Mouse (Mus musculus): Measurements from ENCODE around the gene Zfyve1. TPM values are rescaled to one million over a fixed set of nuclear protein-coding genes. Genes with fewer than 3 reads are reported as not detected.
A peak's percentile ranks its signal among the peaks of the same experiment; 100 is the strongest.

Zfyve1 gene
- total RNA-seq, 2 experiments from 2014 or later = 44.1 to 47.6 TPM

DNA sequence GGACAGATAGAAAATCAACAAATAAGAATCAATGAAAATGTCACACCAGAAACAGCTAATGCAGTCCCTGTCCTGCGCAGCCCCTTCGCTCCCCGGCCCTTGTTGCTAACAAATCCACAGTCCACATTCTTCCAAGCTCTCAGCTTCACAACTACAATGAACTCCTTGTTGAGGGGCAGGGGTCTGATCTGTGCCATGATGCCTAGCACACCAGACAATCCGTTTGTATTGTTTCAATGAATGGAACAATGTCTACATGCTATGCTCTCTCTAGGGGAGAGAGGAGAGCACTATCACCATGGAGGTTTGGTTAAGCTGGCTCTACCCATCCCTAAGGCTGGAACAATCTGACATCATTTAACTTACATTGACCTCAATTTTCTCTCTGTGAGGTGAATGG lies 14.3 kb downstream of the Zfyve1 start:
- no peak for DNase-seq (ENCODE audit: low spot score in 2 of 2)
- intact Hi-C loops (cut with DNase I) = no loop called here

DNA sequence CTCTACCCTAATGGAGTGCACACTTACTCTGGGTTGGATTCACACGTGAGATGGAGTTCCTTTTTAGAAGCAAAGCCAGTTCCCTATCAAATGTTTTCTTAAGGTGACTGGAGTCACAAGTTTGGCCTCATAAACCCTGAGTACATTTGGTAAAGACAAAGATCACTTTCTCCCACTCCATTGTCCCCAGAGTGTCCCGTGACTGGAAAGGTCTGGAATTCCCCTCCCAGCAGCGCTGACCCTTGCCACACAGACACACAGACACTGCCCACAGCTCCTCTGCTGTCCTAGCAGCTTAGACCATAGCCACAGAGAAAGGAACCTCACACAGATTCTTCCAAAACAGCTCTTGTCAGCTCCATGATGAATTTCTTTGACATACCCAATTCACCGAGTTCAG lies 14.9 kb downstream of the Zfyve1 start:
- intact Hi-C loops (cut with DNase I) = no loop called here
- DNase-seq (ENCODE audit: low spot score in 2 of 2) = no peak

DNA sequence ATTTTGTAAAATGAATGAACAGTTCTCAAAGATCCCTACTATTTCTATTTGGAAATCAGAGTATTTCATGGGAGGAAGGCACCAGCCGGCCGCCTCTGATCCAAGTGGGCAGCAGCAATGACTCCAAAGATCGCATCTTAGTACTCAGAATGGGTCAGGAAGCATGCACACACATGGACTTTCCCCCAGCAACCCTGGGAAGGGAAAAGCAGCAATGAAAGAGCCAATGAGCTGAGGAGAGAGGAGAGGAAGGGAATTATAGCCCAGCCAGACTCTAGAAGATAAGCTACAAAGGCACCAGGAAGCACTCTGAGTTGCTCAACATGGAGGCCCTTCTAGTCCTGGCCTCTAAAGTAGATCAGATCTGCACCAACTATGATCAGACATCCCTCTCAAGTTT lies 16.7 kb downstream of the Zfyve1 start:
- DNase-seq (ENCODE audit: low spot score in 2 of 2) = no peak
- intact Hi-C loops (cut with DNase I) = no loop called here

DNA sequence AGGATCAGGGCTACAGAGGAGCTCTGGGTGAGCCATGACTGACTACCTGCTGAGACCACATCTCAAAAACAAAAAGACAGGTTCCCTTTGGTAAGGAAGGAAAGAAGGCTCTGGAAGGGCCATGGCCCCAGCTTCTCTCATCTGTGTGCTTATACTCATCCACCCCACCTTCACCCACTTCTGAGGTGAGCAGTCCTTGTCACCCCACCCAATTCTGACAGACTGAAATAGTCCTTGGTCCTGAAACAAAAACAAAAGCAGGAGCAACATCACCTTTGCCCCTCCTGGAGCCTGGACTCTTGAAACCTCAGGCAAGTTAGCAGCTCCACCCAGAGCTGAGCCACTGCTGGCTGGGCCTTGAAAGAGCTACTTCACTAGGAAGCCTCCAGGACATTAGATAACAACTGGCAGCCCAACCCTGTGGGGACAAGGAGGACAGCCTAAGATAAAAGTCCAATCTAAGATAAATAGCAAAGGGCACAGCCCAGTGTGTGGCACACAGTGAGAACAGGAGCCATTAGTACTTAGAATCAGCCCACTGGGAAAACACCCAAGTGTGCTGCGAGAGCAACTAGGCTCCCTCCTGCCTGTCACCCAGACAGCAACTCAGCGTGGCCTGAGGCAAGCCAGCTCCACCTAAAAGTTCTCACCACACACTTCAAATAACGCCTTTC lies 18.0 kb downstream of the Zfyve1 start:
- no peak for DNase-seq (ENCODE audit: low spot score in 2 of 2)
- intact Hi-C loops (cut with DNase I) = no loop called here

DNA sequence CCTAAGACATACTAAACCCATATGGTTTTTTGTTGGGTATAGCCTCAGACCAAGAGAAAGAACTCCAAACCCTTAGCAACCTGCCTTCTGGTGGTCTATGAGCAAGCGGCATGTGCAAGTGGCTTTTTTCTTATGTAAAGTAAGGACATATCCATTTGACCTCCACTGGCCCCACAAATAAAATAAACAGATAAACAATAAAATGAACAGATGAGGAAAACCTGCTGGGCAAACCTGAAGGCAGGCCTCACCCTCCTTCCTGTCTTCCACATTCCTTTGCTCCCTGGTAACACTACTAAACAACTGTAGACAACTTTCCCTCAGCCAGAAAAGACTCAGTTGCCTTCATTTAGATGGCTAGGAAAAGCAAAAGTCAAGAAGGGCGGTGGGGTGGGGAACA lies 18.7 kb downstream of the Zfyve1 start:
- intact Hi-C loops (cut with DNase I) = no loop called here
- DNase-seq (ENCODE audit: low spot score in 2 of 2) = no peak

DNA sequence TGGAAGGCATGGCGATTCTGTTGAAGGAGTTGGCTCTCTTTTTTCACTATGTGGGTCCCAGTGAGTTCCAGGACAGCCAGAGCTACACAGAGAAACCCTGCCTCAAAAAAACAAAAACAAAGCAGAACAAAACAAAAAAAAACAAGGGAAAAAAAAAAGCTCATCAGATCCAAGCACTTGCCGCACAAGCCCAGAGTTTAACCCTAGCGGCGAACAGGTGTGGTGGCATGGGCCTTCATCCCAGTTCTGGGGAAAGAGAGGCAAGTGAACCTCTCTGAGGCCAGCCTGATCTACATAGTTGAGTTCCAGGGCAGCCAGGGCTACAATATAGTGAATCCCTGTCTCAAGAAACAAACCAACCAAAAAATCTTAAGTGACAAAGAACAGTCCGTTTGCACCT lies 19.6 kb downstream of the Zfyve1 start:
- intact Hi-C loops (cut with DNase I) = no loop called here
- DNase-seq (ENCODE audit: low spot score in 2 of 2) = no peak

DNA sequence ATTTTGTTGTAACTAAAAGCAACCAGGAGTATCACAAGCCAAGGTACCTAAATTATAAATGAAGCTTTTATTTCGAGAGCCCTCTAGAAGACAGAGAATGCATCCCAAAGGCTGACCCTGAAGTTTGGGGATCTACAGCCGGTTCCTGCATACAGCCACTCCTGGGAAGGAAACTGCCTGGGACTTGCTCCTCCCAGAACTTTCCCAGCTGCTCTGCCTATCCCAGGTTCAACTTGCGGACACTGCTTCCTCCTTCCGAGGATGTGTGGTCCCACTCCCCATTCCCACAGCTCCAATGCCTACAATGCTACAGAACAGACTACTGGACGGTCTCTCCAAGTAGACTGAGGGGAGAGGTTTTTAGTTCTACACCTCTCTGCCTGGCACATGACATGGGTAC lies 24.3 kb downstream of the Zfyve1 start:
- intact Hi-C loops (cut with DNase I) = no loop called here
- no peak for DNase-seq (ENCODE audit: low spot score in 2 of 2)

DNA sequence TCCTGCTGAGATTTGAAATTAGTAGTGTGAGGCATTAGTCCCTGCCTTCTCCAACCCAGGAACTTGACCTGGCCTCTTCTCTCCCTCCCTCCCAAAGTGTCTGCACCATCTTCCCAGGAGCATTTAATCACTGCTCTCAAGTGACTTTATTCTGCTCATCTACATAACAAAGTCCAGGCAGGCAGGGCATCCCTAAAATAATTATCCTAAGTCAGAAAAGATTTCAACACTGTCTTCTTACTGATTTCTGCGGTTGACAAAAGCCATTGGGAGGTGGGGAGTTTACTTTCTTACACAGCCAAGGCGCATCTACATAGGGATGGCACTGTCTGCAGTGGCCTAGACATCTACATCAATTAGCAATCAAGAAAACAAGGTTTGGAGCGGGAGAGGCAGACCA lies 27.2 kb downstream of the Zfyve1 start:
- intact Hi-C loops (cut with DNase I) = no loop called here
- DNase-seq (ENCODE audit: low spot score in 2 of 2) = no peak

DNA sequence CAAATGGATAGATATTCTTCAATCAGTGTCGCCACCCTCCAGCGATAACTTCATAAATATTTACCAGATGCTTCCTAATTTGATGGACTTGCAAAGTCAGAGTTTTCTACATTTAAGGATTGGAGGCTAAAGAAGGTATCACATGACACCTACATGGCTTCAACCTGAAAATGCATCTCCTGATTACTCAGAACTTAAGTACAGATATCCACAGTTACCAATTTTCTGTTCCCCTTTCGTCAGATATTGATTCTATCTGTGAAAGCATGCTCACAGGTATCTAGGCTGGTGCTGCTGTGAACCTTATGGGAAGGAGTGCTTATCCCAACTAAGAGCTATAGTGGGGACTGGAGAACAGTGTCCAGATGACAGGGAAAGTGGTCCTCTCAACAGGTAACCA lies 34.4 kb downstream of the Zfyve1 start:
- intact Hi-C loops (cut with DNase I) = no loop called here
- no peak for DNase-seq (ENCODE audit: low spot score in 2 of 2)

DNA sequence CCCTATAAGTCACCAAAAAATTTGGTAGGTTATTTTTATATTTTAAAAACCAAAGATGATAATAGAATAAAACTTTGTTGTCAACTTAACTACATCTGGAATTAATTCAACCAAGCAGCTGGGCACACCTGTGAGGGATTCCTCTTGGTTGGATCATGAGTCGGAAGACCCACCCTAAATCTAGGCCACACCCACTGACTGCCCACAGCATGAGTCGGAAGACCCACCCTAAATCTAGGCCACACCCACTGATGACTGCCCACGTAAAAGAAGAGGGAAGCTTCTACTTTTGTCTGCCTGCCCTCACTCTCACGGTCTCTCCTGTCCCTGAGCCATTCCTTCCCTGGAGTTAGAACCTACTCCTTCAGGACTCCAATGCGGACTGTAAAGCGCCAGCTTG lies 36.8 kb downstream of the Zfyve1 start:
- intact Hi-C loops (cut with DNase I) = no loop called here
- no peak for DNase-seq (ENCODE audit: low spot score in 2 of 2)

DNA sequence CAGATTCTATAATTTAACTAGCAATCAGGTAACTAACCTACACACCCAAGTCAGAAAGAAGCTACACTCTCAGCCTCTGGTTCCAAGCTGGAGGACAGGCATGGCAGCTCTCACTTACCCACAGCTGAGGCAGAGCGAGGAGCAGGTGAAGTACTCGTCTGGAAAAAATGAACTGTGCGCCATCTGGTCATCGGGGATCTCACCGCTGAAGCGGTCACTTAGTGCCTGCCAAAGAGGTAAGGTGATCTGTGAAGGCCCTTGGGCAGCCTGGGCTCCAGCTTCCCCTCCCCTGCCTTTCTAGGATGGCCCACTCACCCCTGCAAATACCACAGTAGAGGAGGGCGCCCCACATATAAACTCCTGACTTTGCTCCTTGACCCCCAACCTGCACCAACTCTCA lies 38.5 kb downstream of the Zfyve1 start:
- intact Hi-C loops (cut with DNase I) = no loop called here

DNA sequence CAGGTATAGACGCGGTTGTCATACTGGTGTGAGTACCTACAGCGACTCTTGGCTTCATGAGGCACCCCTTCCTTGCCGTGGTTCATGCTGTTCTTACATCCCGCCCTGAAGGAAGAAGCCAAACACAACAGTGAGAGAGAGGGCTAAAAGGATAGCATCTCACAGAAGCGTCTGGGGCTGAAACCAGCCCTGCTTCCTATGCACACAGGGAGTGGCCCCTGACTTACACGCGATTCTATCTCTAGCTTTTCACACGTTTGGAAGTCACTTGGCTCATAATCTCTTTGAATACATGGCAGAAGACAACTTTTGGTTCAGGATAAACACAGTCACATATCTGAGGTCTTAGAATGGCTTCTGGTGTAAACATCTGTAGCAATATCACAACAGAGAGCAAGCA lies 41.4 kb downstream of the Zfyve1 start:
- intact Hi-C loops (cut with DNase I) = no loop called here
- DNase-seq (ENCODE audit: low spot score in 2 of 2) = no peak

More for the DNA sequence above, 38.5 kb downstream of the Zfyve1 start:
- no peak for DNase-seq (ENCODE audit: low spot score in 2 of 2)

DNA sequence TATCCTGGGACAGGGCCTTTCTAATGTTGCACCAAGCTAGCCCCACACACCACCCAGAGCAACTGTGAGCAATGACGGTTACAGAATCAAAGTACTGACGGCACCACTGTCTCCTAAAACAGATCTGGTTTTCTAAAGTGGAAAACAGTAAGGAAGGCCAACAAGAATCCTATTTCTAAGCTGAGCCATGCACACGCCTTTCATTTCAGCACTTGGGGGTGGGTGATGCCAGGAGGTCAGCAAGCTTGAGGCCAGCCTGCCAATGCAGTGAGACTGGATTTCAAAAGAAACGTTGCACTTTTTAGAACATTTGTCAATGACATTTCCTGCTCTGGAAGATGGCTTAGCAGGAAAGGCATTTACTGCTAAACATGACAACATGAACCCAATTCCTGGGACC lies 43.2 kb downstream of the Zfyve1 start:
- intact Hi-C loops (cut with DNase I) = no loop called here
- DNase-seq (ENCODE audit: low spot score in 2 of 2) = no peak

DNA sequence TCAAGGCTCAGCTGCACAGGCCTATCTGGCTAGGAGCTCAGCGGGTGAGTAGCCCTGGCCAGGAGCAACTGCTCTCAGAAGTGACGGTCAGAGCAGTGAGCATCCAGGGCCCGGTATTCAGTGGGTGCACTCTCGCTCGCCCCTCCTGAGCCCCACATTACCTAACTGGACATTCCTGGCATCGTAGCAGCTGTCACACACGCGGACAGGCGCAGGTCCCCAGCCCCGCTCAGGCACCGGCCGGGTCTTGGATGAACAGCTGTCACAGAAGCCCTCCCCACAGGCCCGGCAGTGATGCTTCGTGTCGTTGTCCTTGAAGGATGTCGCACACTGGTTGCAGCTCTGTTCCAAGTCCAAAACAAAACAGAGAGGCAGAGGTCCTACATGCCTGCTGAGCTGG lies 45.7 kb downstream of the Zfyve1 start:
- intact Hi-C loops (cut with DNase I) = no loop called here
- no peak for DNase-seq (ENCODE audit: low spot score in 2 of 2)

DNA sequence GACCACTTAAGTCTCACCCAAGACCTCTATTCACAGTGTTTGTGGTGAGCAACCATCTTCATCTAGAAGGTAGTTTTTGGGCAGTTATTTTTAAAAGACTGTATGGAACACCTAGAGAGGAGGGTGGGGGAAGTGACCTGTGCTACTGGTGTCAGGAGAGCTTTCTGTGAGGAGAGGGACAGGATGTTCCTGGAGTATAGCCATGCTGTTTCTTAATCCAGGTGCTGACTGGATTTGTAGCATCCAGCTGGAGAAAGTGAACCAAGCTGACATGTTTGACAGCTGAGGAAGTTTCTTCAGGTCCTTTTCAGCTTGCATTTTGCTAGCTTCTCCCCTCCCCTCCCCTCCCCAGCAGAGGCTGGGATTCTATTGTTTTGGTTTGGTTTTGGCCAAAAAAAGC lies 52.2 kb downstream of the Zfyve1 start:
- intact Hi-C loops (cut with DNase I) = no loop called here
- DNase-seq (ENCODE audit: low spot score in 2 of 2) = no peak

DNA sequence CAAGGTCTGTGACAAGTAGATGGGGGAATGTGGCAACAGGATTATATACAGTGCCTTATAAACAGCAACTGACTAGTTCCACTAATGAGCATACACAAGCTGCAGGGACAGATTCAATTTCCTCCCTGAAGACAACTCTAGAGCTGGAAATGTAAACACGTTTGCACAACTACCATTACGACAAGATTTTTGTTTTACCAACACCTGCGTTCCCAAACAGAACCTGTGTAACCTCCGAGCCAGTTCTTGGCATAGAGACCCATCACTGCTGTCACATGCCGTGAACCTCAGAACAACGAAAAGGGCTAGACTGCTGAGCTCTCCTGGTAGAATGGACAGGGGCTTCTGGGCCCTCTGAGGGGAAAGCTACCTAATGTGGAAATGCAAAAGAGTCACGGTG lies 53.0 kb downstream of the Zfyve1 start:
- intact Hi-C loops (cut with DNase I) = no loop called here
- DNase-seq (ENCODE audit: low spot score in 2 of 2) = no peak

DNA sequence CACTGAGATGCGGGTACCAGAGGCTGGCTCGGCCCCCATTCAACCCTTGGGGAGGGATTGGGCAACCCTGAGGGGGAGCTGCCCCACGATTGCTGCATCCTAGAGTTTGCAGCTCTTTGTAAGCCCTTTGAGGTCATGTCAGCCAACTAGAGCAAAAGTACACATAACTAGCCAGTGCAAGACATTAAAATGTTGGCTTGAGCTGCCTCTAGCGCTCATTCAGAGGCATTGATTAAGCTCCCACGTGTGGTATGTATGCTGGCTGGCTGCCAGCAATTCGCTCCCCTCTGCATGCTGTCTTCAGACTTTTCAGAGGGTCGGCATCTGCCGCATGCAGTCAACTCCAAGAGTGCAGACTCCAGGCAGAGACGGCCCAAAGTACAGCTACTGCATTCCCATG lies 61.0 kb downstream of the Zfyve1 start:
- intact Hi-C loops (cut with DNase I) = no loop called here
- no peak for DNase-seq (ENCODE audit: low spot score in 2 of 2)

DNA sequence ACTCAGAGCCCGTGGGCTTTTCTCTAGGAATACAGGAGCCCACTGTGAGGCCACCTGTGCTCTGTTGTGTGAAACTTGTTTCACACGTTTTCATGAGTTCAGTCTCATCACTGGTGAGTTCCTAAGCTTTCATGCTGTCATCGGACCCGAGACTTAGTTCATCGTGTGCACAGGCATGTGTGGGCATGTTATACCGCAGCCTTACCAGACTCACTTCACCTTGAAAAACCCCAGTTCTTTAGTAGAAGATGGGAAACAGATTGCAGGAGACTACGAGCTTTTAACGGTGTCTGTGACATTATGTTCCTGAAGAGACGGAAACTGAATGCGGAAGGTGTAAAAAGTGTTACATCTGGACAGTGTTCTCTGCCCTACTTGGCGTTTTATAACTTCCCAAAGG lies 61.6 kb downstream of the Zfyve1 start:
- intact Hi-C loops (cut with DNase I) = no loop called here
- DNase-seq (ENCODE audit: low spot score in 2 of 2) = no peak

DNA sequence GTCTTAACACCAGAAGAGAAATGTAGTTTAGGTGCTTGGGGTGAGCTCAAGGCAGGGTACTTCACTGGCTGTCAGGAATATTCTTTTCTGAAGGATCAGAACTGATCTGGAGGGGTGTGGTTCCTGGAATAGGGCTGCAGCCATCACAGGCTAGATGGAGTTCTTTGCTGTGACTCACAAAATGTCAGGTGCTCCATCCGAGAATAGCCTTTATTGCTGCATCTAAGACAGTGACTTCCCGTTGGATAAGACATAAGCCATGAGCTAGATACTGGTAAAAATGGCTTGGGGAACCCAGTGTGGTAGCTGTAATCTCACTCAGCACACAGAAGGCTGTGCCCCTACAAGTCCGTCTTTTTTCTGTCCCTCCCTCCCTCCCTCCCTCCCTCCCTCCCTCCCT lies 62.8 kb downstream of the Zfyve1 start:
- intact Hi-C loops (cut with DNase I) = no loop called here
- DNase-seq (ENCODE audit: low spot score in 2 of 2) = peak in 1 of 2 experiments; percentile 71

DNA sequence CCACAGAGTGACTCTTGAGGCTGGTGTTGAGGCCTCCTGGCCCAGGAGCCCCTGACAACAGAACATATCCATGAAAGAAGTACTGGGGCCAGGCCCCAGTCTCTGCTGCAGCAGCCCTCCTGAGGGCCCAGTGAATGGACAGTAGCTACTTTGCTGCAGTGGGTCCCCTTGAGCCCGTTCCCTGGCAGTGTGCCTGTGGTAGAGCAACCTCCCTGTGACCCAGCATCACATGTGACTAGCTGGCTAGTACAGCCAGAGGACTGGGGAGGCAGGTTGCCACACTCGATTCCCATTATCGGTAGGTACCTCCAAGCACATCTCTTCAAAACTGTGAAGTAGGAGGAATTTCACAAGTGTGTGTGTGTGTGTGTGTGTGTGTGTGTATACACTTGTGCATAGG lies 64.1 kb downstream of the Zfyve1 start:
- intact Hi-C loops (cut with DNase I) = no loop called here

DNA sequence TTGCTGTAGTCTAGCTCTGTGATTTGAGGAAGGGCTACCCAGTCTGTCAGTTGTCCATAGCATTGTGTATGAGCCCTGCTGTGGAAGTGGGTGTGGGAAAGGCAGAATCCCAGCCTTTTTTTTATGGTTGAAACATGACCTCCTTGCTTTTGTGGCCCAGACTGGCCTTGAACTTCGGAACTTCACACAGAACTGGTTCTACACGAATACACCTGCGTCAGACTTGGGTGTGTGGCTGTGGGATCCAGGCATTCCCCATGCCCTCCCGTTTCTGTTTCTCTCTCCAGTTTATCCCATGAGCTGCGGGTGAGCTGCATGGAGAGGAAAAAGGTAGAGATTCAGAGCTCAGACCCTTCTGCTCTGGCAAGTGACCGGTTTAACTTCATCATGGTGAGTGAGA lies 65.0 kb downstream of the Zfyve1 start:
- no peak for DNase-seq (ENCODE audit: low spot score in 2 of 2)
- intact Hi-C loops (cut with DNase I) = no loop called here

More for the DNA sequence above, 64.1 kb downstream of the Zfyve1 start:
- DNase-seq (ENCODE audit: low spot score in 2 of 2) = no peak

DNA sequence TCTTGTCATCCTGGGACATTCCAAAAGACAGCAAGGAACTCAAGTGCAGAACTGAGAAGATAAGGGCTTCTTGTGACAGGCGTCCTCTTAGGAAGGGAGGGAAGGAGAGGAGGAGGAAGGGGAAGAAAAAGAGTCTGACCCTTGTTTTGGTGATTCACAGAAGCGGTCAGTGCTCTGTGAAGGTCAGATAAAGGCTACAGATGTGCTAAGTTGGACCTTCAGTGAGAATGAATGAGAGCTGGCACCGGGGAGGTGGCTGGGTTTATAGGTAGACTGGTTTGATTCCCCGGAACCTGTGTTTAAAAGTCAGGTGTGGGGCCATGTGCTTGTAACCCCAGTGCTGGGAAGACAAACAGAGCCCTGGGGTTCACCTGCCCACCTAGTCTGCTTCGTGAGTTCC lies 68.4 kb downstream of the Zfyve1 start:
- intact Hi-C loops (cut with DNase I) = no loop called here
- no peak for DNase-seq (ENCODE audit: low spot score in 2 of 2)

All from left cerebral cortex, postnatal 25 days (tissue).